Mouse (Mus musculus): ENCODE measurements at regions not wholly inside any gene's neighbourhood (a gene's known extent, or its start where the extent isn't known, plus 50 kb on each side); places are given as distances from the start of the nearest gene placed in this dataset.
A peak's percentile ranks its signal among the peaks of the same experiment; 100 is the strongest.

DNA sequence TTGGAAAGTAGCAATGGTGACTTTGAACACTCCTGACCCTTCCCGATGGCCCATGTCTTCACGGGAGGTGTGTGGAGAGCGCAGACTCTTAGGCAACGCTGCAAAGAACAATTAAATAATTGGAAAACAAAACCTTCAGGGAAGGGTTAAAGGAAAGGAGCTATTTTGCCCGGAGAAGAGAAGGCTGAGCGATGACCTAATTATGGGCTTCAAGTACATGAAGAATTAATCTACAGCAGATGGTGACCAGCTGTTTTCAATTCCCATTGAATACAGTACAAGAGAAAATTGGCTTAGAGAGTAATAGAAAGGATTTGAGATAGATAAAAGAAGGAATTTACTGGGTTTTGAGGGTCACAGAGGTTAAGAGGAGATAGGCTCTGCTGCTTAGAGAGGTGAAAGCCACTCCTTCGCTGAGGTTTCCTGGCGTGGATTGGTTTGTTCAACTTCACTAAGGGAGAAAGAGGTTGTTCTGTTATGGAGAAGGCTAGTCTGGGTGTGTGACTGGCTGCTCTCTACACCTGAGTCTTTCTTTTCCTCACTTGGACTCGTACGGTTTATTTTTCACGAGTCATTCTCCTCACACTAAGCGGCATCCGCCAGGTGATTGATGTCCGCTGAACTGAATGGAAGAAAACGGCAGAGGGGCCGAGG is 184.7 kb upstream of the Car8 start:
- 65% methylated on average over 16 of the region's 16 CpGs for WGBS
- H3K4me3 ChIP-seq (replicated peaks; ENCODE audit: low read depth, low read length), result no peak overlapping the region
- DNase-seq, result peak; percentile 36

DNA sequence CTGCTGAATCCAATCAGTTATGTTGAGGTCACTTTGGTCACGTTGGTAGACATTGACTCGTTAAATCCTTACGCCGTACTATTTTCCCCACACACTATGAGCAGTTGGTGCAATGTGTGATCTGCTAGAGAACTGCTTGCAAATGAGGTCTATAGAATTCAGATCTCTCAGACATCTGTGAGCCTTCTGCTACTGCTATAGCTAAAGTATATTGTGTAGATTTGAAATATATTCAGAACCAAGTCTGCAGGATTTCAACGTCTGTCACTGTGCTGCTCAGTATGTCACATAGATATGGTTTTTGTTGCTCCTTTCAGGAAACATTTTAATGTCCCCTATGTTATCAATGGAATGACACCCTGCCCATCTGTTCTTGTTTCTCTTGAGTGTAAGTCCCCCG is 182.4 kb upstream of the Car8 start:
- no peak overlapping the region for H3K9ac ChIP-seq (replicated peaks; ENCODE audit: low read length)
- H3K27ac ChIP-seq (replicated peaks; ENCODE audit: low read depth, low read length), result no peak overlapping the region
- DNase-seq (no peak), ATAC-seq (ENCODE audit: low FRiP score, low TSS enrichment) (no peak)
- H3K4me1 ChIP-seq (ENCODE audit: control insufficient read depth, insufficient read depth, low read length), result no peaks in the 10 kb centered on the region
- H3K4me3 ChIP-seq (replicated peaks; ENCODE audit: low read depth, low read length), result no peak overlapping the region
- 90% methylated on average over 6 of the region's 6 CpGs for WGBS
- H3K4me2 ChIP-seq (ENCODE audit: low read length), result no peak overlapping the region
- H3K36me3 ChIP-seq (ENCODE audit: control insufficient read depth, insufficient read depth, low read length), result no peaks in the 10 kb centered on the region
- H3K27me3 ChIP-seq (ENCODE audit: control insufficient read depth, insufficient read depth, low read length), result no peaks in the 10 kb centered on the region
- no peaks in the 10 kb centered on the region for H3K9me3 ChIP-seq (ENCODE audit: control insufficient read depth, low read length)

More for the DNA sequence above, 184.7 kb upstream of the Car8 start:
- no peaks in the 10 kb centered on the region for H3K4me1 ChIP-seq (ENCODE audit: control insufficient read depth, insufficient read depth, low read length)
- H3K9ac ChIP-seq (replicated peaks; ENCODE audit: low read length), result no peak overlapping the region
- no peak overlapping the region for H3K27ac ChIP-seq (replicated peaks; ENCODE audit: low read depth, low read length)
- no peaks in the 10 kb centered on the region for H3K36me3 ChIP-seq (ENCODE audit: control insufficient read depth, insufficient read depth, low read length)
- H3K9me3 ChIP-seq (ENCODE audit: control insufficient read depth, low read length), result no peaks in the 10 kb centered on the region
- H3K4me2 ChIP-seq (ENCODE audit: low read length), result no peak overlapping the region
- ATAC-seq (ENCODE audit: low FRiP score, low TSS enrichment), result no peak
- H3K27me3 ChIP-seq (ENCODE audit: control insufficient read depth, insufficient read depth, low read length), result no peaks in the 10 kb centered on the region

- H3K27ac ChIP-seq (replicated peaks; ENCODE audit: low read depth, low read length), result no peak overlapping the region
- H3K9ac ChIP-seq (replicated peaks; ENCODE audit: low read length), result no peak overlapping the region
- H3K27me3 ChIP-seq (ENCODE audit: control insufficient read depth, insufficient read depth, low read length), result no peaks in the 10 kb centered on the region
- ATAC-seq (ENCODE audit: low FRiP score, low TSS enrichment) (no peak), DNase-seq (no peak)
- no peaks in the 10 kb centered on the region for H3K9me3 ChIP-seq (ENCODE audit: control insufficient read depth, low read length)
- WGBS, result 13% methylated on average over 1 of the region's 1 CpGs
- no peak overlapping the region for H3K4me2 ChIP-seq (ENCODE audit: low read length)
- no peak overlapping the region for H3K4me3 ChIP-seq (replicated peaks; ENCODE audit: low read depth, low read length)
- H3K4me1 ChIP-seq (ENCODE audit: control insufficient read depth, insufficient read depth, low read length), result no peaks in the 10 kb centered on the region
- H3K36me3 ChIP-seq (ENCODE audit: control insufficient read depth, insufficient read depth, low read length), result no peaks in the 10 kb centered on the region
These were observed 179.7 kb upstream of the Car8 start for GRCm38 (mm10) chr4:8418374-8419031.

- no peak for ATAC-seq (ENCODE audit: low FRiP score, low TSS enrichment)
- Histone ChIP-seq H3K4me2 (ENCODE audit: low read length) (no peak overlapping the region), H3K27ac (replicated peaks; ENCODE audit: low read depth, low read length) (no peak overlapping the region), H3K9ac (replicated peaks; ENCODE audit: low read length) (no peak overlapping the region), H3K4me3 (replicated peaks; ENCODE audit: low read depth, low read length) (no peak overlapping the region), H3K36me3 (ENCODE audit: control insufficient read depth, insufficient read depth, low read length) (no peaks in the 10 kb centered on the region), H3K27me3 (ENCODE audit: control insufficient read depth, insufficient read depth, low read length) (no peaks in the 10 kb centered on the region), H3K4me1 (ENCODE audit: control insufficient read depth, insufficient read depth, low read length) (no peaks in the 10 kb centered on the region), H3K9me3 (ENCODE audit: control insufficient read depth, low read length) (no peaks in the 10 kb centered on the region)
- 35% methylated on average over 5 of the region's 5 CpGs for WGBS
- peak; percentile 36 for DNase-seq
These were observed 179.0 kb upstream of the Car8 start for GRCm38 (mm10) chr4:8417821-8418220.

DNA sequence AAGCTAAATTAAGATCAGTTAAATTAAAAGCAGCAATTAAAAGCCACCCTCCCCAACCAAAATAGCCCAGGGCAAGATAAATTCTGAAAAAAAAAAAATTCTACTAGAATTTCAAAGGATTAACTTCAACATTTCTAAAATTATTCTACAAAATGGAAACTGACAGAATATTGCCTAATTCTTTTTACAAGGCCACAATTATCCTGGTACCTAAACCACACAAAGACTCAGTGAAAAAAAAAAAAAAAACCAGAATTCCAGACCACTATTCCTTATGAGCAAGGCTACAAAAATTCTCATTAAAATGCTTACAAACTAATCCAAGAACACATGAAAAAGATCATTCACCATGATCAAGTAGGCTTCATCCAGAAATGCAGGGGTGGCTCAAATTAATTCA is 174.5 kb upstream of the Car8 start:
- H3K36me3 ChIP-seq (ENCODE audit: control insufficient read depth, insufficient read depth, low read length), result no peaks in the 10 kb centered on the region
- H3K4me1 ChIP-seq (ENCODE audit: control insufficient read depth, insufficient read depth, low read length), result no peaks in the 10 kb centered on the region
- no peak for ATAC-seq (ENCODE audit: low FRiP score, low TSS enrichment)

GRCm38 (mm10) chr4:8400069-8400468 is 161.2 kb upstream of the Car8 start:
- no peak for DNase-seq
- no peak overlapping the region for H3K4me2 ChIP-seq (ENCODE audit: low read length)
- no peaks in the 10 kb centered on the region for H3K36me3 ChIP-seq (ENCODE audit: control insufficient read depth, insufficient read depth, low read length)
- no peaks in the 10 kb centered on the region for H3K9me3 ChIP-seq (ENCODE audit: control insufficient read depth, low read length)
- no peak overlapping the region for H3K4me3 ChIP-seq (replicated peaks; ENCODE audit: low read depth, low read length)
- H3K27me3 ChIP-seq (ENCODE audit: control insufficient read depth, insufficient read depth, low read length), result no peaks in the 10 kb centered on the region
- H3K9ac ChIP-seq (replicated peaks; ENCODE audit: low read length), result no peak overlapping the region
- 90% methylated on average over 2 of the region's 2 CpGs for WGBS
- H3K27ac ChIP-seq (replicated peaks; ENCODE audit: low read depth, low read length), result no peak overlapping the region
- no peak for ATAC-seq (ENCODE audit: low FRiP score, low TSS enrichment)
- no peaks in the 10 kb centered on the region for H3K4me1 ChIP-seq (ENCODE audit: control insufficient read depth, insufficient read depth, low read length)

More for the DNA sequence above, 174.5 kb upstream of the Car8 start:
- DNase-seq, result no peak
- no peaks in the 10 kb centered on the region for H3K27me3 ChIP-seq (ENCODE audit: control insufficient read depth, insufficient read depth, low read length)
- no peak overlapping the region for H3K4me3 ChIP-seq (replicated peaks; ENCODE audit: low read depth, low read length)
- no peak overlapping the region for H3K9ac ChIP-seq (replicated peaks; ENCODE audit: low read length)
- H3K4me2 ChIP-seq (ENCODE audit: low read length), result no peak overlapping the region
- no peak overlapping the region for H3K27ac ChIP-seq (replicated peaks; ENCODE audit: low read depth, low read length)
- no peaks in the 10 kb centered on the region for H3K9me3 ChIP-seq (ENCODE audit: control insufficient read depth, low read length)

DNA sequence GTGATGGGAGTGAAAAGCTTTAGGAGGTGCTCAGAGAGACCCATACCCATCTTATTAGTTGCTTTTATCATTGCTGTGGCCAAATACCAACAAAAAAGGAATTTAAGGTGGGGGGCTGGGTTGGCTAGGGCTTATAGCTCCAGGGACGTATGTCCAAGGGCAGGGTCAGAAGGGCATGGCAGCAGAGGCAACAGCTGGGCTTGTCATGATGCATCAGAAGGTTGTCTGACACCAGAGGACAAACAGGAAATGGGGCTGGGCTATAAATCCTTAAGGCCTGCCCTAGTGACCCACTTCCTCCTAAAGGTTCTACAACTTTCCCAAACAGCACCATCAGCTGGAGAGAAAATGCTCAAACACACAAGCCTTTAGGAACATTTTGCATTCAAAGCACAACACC is 160.6 kb upstream of the Car8 start:
- no peak overlapping the region for H3K9ac ChIP-seq (replicated peaks; ENCODE audit: low read length)
- H3K27me3 ChIP-seq (ENCODE audit: control insufficient read depth, insufficient read depth, low read length), result no peaks in the 10 kb centered on the region
- H3K36me3 ChIP-seq (ENCODE audit: control insufficient read depth, insufficient read depth, low read length), result no peaks in the 10 kb centered on the region
- H3K9me3 ChIP-seq (ENCODE audit: control insufficient read depth, low read length), result no peaks in the 10 kb centered on the region
- no peaks in the 10 kb centered on the region for H3K4me1 ChIP-seq (ENCODE audit: control insufficient read depth, insufficient read depth, low read length)
- ATAC-seq (ENCODE audit: low FRiP score, low TSS enrichment), result no peak
- no peak for DNase-seq
- no peak overlapping the region for H3K4me2 ChIP-seq (ENCODE audit: low read length)
- no peak overlapping the region for H3K4me3 ChIP-seq (replicated peaks; ENCODE audit: low read depth, low read length)
- 71% methylated on average over 1 of the region's 1 CpGs for WGBS
- H3K27ac ChIP-seq (replicated peaks; ENCODE audit: low read depth, low read length), result no peak overlapping the region

DNA sequence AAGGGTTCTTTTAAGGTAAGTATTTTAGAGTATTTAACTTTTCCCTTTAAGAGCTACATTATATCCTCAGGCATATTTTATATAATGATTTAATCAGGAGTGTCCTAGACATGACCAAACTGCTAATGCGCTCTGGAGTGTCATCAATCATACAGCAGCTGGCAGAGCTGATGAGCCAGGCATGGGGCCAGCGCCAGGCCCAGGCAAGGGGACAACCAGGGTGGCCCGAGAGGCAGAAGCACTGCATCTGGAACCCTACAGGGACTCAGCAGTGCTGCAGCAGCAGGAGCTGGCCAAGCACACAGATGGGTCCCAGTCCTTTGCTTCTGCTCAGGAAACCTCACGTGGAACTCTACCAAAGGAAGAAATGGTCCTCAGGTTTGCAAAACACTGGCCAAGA is 160.1 kb upstream of the Car8 start:
- Histone ChIP-seq H3K27ac (replicated peaks; ENCODE audit: low read depth, low read length) (no peak overlapping the region), H3K9me3 (ENCODE audit: control insufficient read depth, low read length) (no peaks in the 10 kb centered on the region), H3K36me3 (ENCODE audit: control insufficient read depth, insufficient read depth, low read length) (no peaks in the 10 kb centered on the region), H3K27me3 (ENCODE audit: control insufficient read depth, insufficient read depth, low read length) (no peaks in the 10 kb centered on the region), H3K9ac (replicated peaks; ENCODE audit: low read length) (no peak overlapping the region), H3K4me3 (replicated peaks; ENCODE audit: low read depth, low read length) (no peak overlapping the region), H3K4me2 (ENCODE audit: low read length) (no peak overlapping the region), H3K4me1 (ENCODE audit: control insufficient read depth, insufficient read depth, low read length) (no peaks in the 10 kb centered on the region)
- 81% methylated on average over 4 of the region's 4 CpGs for WGBS
- DNase-seq, result no peak
- peak; percentile 34 for ATAC-seq (ENCODE audit: low FRiP score, low TSS enrichment)

GRCm38 (mm10) chr4:8383162-8383561 is 144.3 kb upstream of the Car8 start:
- no peak for DNase-seq
- no peaks in the 10 kb centered on the region for H3K36me3 ChIP-seq (ENCODE audit: control insufficient read depth, insufficient read depth, low read length)
- no peak overlapping the region for H3K9ac ChIP-seq (replicated peaks; ENCODE audit: low read length)
- no peak overlapping the region for H3K4me3 ChIP-seq (replicated peaks; ENCODE audit: low read depth, low read length)
- H3K27me3 ChIP-seq (ENCODE audit: control insufficient read depth, insufficient read depth, low read length), result no peaks in the 10 kb centered on the region
- 95% methylated on average over 11 of the region's 11 CpGs for WGBS
- H3K4me1 ChIP-seq (ENCODE audit: control insufficient read depth, insufficient read depth, low read length), result no peaks in the 10 kb centered on the region
- H3K27ac ChIP-seq (replicated peaks; ENCODE audit: low read depth, low read length), result no peak overlapping the region
- no peak for ATAC-seq (ENCODE audit: low FRiP score, low TSS enrichment)
- no peaks in the 10 kb centered on the region for H3K9me3 ChIP-seq (ENCODE audit: control insufficient read depth, low read length)
- no peak overlapping the region for H3K4me2 ChIP-seq (ENCODE audit: low read length)

Data from midbrain, embryonic 14.5 days (tissue).